Mouse (Mus musculus): Measurements from ENCODE around the gene Rasal1. TPM values are rescaled to one million over a fixed set of nuclear protein-coding genes. Genes with fewer than 3 reads are reported as not detected.
A peak's percentile ranks its signal among the peaks of the same experiment; 100 is the strongest.

Gene Rasal1
- total RNA-seq, 2 experiments from 2014 or later: 70.5 to 83.0 TPM

DNA sequence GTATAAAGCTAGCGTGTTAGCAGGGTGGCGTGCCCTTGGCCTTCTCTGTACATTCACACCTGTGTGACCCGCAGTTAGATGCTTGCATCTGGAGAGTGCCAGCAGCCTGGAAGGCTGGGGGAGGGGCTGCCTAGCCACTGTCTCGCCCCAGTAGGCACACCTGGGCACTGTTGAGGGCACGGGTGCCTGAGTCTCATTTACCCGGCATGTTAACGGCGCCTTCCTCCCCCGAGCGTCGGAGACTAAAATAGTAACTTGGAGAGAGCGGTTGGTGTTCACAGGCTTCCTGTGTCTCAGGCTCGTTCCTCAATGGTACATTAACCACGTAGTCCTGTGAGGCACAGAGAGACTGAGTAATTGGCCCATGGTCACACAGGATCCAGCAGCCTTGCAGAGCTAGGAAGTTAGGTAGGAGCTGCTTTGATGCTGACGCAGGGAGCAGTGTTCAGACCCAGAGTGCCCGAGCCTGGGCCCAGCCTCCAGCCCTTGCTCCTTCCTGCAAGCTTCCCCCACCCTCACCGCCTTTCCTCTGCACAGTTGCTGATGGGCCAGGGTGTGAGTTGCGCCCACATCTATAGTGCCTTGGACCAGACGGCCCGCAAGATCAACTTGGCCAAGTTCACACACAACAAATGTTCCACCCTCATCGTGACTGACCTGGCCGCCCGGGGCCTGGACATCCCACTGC, 27.4 kb upstream of the Rasal1 start:
- peak in 1 of 2 experiments; percentile 39 for DNase-seq (ENCODE audit: low spot score in 2 of 2)

DNA sequence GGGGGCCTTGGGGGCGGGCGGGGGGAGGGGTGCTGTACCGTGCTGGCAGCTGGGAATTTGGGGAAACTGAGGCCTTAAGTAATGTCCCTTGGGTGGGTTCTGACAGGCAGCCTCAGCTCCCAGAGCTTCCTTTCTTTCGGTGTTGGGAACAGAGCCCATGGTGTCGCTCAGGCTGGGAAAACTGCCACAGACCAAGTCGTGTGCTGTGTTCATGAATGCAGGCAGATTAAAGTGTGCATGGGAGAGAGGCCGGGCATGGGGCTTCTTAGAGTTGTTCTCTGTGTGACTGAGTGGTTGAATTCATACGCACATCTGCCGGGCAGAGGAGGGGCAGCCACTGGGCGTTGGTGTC, 26.8 kb upstream of the Rasal1 start:
- peak; percentile 35 to 44 for DNase-seq (ENCODE audit: low spot score in 2 of 2)

DNA sequence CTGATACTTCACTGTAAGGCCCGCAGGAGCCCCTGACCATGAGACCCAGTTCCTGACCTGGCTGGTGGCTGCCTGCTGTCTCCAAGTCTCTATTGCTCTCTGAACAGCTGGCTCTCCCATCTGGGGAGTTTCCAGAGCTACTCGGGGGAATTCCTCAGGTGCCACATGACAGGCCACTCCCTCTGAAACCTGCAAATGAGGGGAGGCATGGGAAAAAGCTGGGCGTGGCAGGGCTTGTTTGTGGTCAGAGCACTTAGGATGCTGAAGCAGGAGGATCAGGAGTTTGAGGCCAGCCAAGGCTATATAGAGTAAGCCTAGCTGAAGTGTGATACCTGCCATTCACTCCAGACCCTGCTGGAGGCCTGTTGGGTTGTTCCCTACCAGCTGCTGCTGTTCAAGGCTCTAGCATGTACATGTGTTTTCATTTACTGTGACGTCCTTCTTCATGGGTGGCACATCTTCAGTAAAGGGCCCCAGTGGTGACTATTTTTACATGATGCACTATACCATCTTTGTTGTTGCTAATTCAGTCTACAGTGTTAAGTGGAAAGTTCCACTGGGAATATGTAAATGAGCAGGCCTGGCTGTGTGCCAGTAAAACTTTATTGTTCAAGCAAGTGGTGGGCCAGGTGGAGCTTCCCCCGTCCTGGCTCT, 26.3 kb upstream of the Rasal1 start:
- no peak for DNase-seq (ENCODE audit: low spot score in 2 of 2)

DNA sequence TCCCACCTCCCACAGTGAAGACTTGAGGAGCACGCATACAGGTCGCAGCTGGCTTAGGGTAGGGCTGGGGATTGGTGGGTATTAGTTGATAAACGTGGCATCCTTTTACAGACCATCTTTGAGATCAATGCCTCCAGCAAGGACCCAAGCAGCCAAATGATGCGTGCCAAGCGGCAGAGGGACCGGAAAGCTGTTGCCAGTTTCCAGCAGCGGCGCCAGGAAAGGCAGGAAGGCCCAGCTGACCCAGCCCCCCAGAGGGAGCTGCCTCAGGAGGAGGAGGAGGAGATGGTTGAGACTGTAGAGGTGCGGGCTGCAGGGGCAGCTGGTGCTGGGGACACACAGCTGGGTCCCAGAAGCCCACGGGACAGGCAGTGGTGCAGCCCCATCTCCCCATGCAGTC, 24.2 kb upstream of the Rasal1 start:
- no peak for DNase-seq (ENCODE audit: low spot score in 2 of 2)

DNA sequence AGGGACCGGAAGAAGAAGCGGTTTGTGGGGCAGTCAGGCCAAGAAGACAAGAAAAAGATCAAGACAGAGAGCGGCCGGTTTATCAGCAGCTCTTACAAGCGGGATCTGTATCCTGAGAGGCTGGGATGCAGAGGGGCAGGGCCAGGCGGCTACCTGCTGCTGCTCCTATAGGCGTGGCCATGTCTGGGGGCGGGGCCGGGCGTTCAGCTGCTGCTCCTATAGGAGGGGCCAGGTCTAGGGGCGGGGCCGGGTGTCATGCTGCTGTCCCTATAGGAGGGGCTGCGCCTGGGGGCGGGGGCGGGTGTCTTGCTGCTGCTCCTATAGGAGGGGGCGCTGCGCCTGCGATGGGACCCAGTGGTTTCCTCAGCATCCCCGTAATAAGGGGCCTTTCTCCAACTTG, 22.2 kb upstream of the Rasal1 start:
- no peak for DNase-seq (ENCODE audit: low spot score in 2 of 2)

DNA sequence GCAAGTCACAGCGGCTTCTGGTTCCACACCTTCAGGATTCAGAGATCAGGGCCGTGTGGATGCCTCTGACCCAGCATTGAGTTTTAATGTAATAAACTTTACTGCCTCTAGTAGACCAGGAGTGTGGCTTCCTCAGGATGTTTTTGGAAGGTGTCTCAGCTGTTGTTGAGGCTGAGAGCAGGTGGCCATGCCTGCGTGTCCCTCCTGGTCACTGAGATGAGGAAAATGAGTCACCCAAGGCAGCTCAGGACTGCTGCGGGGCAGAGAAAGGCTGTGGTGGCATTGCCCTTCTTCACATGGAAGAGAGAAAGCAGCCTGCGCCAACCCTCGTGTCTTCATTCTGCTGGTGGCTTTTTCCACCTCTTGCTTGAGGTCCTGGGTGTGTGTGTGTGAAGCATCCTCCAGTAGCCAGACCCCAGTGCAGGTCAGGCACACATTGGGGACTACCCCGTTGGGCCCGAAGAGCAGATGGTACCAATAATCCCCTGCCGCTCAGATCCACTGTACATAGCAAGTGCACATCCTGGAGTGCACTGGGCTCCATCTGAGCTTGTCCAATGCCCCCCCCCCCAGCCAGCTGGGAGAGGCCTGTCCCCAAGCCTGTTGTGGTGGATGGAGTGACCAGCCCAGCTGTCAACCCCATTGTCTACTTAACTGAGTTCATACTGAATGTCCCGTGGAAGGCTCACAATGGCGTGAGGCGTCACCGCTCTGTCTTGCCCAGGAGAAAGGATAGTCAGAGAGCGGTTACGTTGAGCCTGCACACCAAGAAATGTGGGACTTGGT, 20.9 kb upstream of the Rasal1 start:
- DNase-seq (ENCODE audit: low spot score in 2 of 2): no peak

DNA sequence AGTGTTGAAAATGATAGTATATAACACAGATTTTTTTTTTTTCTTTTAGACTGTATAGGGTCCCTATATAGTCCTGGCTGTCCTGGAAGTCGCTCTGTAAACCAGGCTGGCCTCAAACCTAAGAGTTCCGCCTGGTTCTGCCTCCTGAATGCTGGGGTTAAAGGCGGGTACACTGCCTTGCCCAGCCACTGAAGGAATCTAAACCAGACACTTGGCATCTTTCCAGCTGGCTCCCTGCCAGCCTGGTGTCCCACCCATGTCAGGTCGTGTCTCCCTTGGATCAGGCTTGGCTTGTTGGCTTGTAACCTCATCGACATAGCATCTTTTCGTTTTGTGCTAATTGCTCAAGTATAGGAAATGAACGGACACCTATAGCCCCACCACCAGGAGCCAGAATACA, 20.0 kb upstream of the Rasal1 start:
- DNase-seq (ENCODE audit: low spot score in 2 of 2): no peak

DNA sequence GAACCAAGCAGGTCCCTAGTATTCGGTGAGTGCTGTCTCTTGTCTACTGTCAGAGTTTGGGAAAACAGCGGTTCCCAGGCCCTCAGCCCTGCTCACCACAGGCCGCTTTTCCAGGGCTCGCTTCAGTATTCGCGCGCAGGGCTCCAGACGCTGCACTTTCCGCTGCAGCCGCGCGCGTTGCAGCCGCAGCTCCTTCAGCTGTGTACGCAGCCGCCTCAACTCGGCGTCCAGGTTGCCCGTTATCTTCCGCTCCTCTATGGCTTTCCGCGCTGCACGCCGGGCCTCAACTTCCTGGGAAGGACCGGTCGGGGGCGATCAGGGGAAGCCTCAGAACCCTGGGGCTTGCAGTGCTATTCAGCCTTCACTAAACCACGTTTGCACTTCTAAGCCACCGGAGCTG, 17.5 kb upstream of the Rasal1 start:
- no peak for DNase-seq (ENCODE audit: low spot score in 2 of 2)

DNA sequence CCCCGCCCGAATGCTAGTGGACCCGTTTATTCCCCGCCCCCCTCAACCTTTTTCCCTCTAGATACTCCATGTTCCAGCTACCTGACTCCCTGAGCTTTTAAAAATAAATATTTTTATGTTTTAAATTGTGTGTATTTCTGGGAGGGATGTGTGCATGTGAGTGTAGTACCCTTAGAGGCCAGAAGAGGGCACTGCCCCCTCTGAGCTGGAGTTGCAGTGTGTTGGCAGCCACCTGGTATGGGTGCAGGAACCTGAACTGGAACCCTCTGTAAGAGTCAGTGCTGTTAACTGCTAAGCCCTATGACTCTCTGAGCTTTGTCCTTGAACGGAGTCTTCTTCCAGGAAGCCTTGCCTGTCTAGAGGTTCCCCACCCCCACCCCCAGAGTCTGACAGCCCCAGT, 16.7 kb upstream of the Rasal1 start:
- DNase-seq (ENCODE audit: low spot score in 2 of 2): no peak

DNA sequence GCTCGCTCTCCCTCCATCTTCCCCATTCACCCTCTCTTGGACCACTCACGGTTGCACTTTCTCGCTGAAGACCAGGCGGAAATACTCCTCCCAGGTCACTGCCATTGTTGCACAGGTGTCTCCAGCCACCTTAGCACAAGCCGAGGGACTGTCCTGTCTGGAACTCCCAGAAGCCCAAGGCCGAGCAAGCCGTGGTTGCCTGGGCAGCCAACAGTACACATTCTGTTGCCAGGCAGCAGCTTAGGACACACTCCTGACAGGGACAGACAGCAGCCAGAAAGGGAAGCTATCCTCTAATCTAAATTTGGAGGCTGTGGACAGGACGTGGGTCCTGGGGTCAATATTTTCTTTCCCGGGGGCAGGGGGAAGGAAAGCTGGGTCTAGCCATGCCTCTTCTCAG, 14.5 kb upstream of the Rasal1 start, which contains the start of gene Cfap73:
Cfap73 (minus strand) TSS at position 105 of the 400 bp plus-strand sequence.
- DNase-seq (ENCODE audit: low spot score in 2 of 2): no peak

DNA sequence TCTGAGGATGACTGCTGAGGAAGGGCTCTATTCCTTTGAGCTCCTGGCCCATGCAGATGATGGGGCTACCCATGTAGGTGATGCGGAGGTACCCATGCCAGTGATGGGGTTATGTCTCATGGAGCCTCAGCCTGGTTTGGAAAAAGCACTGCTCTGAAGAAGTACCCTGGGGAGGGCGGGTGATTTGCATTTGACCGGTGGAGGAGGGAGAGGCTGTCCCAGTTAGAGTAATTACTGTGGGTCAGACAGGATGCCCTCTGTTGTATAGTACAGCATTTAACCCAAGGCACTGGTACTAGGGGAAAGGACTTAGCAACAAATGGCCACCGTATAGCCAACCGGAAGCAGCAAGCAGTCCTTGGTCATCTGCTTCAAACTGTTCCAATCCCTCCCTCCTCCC, 13.8 kb upstream of the Rasal1 start:
- no peak for DNase-seq (ENCODE audit: low spot score in 2 of 2)

DNA sequence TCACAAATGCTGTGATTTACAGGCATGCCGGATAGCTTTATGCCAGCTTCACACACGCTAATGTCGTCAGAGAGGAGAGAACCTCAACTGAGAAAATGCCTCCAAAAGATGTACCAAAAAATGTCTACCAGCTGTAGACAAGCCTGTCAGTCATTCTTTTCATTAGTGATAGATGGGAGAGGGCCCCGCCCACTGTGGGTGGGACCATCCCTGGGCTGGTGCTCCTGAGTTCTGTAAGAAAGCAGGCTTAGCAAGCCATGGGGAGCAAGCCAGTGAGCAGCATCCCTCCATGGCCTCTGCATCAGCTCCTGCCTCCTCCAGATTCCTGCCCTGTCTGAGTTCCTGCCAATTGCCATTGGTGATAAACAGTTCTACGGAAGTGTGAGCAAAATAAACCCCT, 13.0 kb upstream of the Rasal1 start:
- DNase-seq (ENCODE audit: low spot score in 2 of 2): no peak

DNA sequence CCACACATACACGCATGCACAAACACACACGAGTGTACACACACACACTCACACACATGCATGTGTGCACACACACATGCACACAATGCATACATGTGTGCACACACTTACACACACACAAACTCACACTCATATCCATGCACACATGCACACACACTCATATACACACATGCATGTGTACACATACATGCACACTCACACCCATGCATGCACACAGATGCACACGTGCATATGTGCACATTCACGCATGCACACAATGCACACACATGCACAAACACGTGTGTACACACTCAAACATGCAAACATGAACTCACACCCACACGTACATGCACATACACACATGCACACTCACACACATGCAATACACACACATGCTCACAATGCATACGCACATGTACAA, 8.5 kb upstream of the Rasal1 start:
- DNase-seq (ENCODE audit: low spot score in 2 of 2): no peak

DNA sequence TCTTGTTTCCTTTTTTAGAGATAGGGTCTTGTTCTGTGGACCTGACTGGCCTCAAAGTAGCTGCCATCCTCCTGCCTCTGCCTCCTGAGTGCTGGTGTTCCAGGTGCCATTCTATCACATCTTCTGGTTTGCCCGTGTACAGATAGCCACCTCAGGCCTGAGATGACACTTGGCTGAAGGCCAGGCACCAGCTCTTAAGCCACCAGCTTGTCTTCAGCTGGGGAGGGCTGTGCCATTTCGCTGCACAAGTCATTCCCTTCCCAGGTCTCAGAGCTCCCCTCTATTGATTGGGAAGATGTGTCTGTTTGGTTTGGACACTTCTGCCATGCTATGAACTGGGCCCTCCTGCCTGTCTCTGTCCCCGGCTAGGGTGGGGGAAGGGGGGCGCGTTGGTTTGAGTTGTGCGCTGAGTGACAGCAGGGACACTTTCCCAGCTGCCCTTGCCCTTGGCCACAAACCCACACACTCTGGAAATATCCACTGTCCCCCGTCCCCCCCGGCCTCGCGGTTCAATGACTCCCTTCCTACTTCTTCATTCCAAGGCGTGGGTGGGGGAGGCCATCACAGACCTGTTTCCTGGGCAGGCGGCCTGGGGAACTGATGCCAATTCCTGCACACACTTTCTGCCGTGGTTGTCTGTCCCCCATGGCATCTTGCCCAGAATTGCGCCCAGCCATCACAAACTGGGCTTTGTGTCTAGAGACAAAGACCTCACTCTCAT, 5.1 kb upstream of the Rasal1 start:
- DNase-seq (ENCODE audit: low spot score in 2 of 2): no peak

DNA sequence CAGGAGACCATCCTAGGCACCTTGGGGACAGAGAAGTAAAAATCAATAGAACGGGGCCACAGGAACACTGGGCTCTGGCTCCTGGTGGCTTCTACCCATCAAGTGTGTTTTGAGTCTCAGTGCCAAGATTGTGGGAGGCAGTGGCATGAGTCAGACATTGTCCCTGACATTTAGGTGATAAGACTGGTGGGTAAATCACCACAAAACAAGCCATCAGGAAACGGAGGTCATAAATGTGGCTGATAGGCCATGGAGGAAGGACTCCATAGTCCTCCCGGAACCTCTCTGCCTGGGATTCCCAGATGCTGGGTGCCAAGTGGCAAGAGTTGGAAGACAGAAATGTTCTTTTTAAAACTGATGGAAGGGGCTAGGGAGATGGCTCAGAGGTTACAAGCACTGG, 4.4 kb upstream of the Rasal1 start:
- DNase-seq (ENCODE audit: low spot score in 2 of 2): no peak

DNA sequence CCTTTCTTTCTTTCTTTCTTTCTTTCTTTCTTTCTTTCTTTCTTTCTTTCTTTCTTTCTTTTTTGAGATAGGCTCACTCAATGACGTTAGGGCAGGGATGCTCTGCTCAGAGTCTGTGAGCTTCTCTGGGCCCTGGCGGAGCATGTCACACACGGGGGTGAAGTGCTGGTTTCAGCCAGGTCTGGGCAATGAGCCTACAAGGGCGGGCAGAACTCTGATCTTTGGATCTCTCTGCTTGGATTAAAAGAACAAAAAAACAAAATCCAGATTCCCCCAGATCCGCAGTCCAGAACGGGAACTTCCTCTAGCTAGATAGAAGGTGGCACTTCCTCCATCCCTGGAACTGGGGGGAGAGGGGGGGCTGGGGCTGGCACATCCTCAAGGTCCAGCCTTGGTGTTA, 2.8 kb upstream of the Rasal1 start:
- no peak for DNase-seq (ENCODE audit: low spot score in 2 of 2)

DNA sequence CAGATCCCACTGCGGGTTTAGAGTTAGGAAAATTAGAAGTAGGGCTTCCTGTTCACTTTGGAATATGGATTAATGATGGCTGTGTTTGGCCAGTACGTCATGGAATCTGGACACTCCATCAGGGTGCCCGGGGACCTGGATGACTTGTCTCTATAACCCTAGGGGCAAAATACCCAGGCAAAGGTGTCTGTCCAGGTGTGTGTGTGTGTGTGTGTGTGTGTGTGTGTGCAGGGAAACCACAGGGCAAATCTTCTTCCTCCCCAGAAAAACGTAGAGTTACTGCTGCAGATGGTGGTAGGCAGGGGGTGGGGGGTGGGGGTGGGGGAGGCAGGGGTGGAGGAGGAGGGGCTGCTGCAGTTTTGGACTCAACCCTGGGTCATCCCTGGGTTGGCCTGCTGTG, 1.3 kb upstream of the Rasal1 start:
- no peak for DNase-seq (ENCODE audit: low spot score in 2 of 2)

DNA sequence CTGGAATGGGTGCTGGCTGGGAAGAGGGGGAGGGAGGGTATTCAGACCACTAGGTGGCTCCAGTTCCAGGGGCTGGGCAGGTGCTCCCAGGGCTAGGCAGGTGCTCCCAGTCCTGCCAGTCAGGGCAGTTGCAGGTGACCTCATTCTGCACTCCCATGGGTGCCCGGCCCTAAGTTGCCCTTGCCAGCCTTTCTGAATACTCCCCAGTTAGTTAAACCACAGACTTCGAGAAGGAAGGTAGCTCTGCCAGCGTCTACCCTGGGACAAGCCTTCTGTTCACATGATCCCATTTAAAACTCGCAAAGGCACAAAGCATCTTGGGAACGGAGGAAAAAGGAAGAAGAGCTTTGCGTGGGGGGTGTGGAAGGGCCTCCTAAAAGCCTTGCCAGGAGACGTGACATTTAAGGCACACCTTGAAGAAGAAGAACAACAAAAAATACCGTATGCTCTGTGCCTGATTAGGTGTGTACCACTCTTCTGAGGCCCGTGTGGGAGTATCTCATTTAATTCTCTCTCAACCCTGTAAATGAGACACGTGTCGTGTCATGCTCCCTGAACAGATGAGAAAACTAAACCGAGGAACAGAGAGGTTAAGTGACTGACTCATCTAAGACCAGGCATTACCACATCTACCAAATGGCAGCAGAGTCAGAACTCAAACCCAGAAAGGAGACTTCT, 659 bp upstream of the Rasal1 start:
- no peak for DNase-seq (ENCODE audit: low spot score in 2 of 2)

DNA sequence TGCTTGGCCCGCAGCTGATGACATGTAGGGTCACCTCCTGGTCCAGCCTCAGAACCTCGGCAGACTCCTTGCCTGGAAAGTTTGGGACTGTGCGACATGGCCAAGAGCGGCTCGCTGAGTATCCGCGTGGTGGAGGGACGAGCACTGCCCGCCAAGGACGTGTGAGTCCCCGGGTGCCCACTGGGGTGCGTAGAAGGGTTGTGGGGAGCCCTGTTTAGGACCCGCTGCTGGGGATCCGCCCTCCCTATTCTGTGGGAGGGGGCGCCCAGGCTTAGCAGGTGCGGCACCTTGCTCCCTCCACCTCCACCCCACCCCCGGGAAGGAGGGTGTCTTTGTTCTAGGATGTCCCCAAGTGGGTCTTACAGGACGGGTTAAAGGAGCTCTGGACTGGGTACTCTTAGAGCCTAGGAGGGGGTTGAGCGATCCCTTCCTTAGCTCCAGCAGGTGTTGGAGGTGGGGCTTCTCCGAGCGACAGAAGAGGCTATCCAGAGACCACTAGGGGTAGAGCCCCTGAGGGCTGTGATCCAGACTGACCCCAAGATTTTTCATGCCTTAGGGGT, 842 bp downstream of the Rasal1 start:
- DNase-seq (ENCODE audit: low spot score in 2 of 2): no peak

DNA sequence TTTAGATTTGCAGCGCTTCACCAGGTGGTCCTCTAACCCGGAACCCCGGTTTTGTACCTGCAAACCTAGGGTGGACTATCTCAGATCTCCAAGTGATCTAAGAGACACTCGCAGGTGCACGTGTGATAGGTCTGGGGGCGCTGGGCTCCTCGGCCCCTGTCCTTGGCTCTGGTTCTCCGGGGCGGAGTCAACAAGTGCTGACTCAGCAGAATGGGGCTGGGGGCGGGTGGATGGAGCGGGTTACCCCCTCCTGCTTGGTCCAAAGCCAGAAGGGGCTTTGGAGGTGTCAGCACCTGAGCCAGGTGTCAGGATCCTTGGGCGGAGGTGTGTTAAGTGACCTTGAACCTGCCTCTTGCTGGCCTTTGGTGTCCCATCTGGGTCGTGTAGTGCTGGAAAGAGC, 1.3 kb downstream of the Rasal1 start:
- no peak for DNase-seq (ENCODE audit: low spot score in 2 of 2)

DNA sequence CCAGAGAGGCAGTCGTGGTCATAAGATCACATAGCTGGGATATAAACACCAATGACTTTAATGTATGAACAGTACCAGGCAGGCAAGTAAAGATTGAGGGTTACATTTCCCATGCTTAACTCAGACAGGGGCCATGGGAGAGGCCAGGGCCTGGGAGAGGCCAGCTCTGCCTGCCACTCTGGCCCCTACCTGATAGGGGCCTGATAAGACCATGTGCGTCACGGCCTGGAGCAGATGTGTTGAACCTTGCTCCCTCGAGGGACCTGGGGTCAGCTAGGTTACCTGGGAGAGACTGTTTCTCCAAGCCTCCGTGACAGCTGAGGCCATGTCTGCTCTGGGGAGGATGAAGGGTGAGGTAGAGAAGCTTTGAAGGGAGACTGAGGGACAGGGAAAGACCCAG, 2.6 kb downstream of the Rasal1 start:
- no peak for DNase-seq (ENCODE audit: low spot score in 2 of 2)

All from left cerebral cortex, adult 18-20 months (tissue).